Mouse (Mus musculus) megakaryocyte, embryonic 14.5 days (primary cell): ENCODE results near the gene Slc8b1.

ENCODE experiments used
- FLI1 ChIP-seq: IDR thresholded peaks from 2 replicates; pipeline ENCODE4 v1.6.1; 2012; ENCODE audit warnings: low read length, inconsistent platforms, mixed read lengths
- GATA1 ChIP-seq: IDR thresholded peaks from 3 replicates; pipeline ENCODE4 v1.6.1; 2012; ENCODE audit warnings: mixed read lengths, low read length, inconsistent platforms, borderline replicate concordance

DNA sequence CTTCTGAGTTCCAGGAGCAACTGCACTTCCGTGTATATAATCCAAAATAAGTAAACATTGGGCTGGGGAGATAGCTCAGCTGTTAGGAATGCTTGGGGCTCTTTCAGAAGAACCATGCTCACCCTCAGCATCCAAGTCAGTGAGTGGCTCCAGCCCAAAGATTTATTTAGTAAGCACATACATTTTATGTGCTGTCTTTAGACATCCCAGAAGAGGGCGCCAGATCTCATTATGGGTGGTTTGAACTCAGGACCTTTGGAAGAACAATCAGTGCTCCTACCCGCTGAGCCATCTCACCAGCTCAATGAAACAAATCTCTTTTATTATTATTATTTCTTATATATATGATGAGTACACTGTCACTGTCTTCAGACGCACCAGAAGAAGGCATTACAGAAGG lies 31.4 kb upstream of the Slc8b1 start:
- TF ChIP-seq GATA1 (no peak), FLI1 (no peak)
